Mouse (Mus musculus) frontal cortex, postnatal 36 days (tissue): Measurements from ENCODE around the gene Hectd4.
A peak's percentile ranks its signal among the peaks of the same experiment; 100 is the strongest.
"Not testable (repeated sequence)": the region's sequence is repeated elsewhere in the genome, so short reads cannot be mapped to it uniquely, and the experiment has no call there.

Experiments
- DNase-seq, 2 experiments: peaks; one replicate each; pipeline ENCODE4 v3.0.0; 2022; ENCODE audit warnings: low spot score in 2 of 2

The Hectd4 gene

GRCm38 (mm10) chr5:121206540-121206939, 13.5 kb upstream of the Hectd4 start:
- DNase-seq: no peak

DNA sequence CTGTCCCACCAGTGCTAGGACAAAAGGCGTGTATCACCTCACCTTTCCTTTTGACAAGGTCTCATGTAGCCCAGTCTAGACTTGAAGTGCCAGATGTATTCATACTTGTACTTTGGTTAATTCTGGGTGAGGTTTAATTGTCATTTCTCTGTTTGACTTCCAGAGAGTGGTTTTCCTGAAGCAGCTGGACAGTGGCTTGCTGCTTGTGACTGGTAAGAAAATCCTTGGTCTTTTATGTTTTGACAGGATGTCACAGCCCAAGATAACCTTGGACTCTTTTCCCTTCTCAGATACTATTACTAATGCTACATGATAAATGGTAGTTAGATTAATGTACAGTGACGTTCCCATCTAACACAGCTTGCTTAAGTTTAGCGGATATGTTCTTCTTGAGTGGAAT, 13.0 kb upstream of the Hectd4 start:
- DNase-seq: no peak

DNA sequence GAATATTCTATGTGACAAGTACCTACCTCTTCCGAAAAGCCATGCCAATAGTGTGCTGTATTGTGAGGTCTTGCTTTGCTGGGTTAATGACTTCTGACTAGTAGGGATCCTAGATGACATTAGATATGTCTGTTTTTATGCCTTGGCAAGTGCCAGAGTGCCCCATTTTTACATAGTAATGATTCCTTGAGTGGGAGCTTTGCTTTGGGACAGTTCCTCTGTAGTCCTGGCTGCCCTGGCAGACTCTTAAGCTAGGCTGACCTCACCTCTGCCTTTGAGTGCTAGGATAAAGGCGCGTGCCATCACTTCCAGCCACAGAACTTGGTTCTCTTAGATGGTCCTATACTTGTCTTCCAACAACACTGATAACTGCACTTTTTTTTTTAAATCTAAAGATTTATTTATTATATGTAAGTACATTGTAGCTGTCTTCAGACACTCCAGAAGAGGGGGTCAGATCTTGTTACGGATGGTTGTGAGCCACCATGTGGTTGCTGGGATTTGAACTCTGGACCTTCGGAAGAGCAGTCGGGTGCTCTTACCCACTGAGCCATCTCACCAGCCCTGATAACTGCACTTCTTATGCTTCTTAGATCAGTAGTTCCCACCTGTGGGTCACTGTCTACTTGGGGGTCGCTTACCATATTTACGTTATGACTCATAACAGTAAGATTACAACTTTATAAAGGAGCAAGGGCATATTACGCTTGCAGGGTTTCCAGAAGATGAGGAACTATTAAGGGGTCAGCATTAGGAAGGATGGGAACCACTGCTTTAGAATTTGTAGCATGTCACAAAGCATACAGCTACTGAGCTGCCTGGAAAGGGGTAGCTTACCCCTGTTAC, 10.0 kb upstream of the Hectd4 start:
- DNase-seq: no peak

DNA sequence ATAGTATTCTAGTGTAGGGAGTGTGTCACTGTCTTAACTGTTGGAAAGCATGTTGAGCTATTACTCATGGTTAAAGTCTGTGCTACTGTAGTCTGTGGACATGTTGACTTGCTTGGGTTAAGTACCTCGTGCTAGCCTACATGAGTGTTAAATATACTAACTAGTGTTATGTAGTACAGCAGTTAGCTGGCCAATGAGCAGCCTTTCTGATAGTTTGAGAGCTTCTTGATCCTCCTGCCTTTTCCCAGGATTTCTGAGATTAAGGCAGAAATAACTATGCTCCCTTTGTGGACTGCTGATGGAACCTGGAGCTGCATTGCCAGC, 9.5 kb upstream of the Hectd4 start:
- no peak for DNase-seq

DNA sequence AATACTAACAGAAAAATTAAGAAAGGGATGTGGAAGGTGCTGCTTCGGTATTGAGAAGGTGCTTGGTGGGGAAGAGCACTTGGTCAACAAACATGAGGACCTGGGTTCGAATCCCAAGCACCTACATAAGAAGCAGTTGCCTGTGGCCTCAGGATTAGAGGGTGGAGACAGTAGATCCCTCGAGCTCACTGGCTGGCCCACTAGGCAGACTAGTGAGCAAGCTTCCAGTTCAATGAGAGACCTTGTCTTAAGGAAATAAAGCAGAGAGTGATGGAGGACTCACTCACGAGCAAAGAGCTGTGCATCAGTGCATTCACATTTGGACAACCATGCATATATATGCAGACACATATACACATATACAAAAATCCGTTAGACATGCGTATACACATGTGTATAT, 7.9 kb upstream of the Hectd4 start:
- DNase-seq: no peak

GRCm38 (mm10) chr5:121214707-121215106, 5.3 kb upstream of the Hectd4 start:
- DNase-seq: no peak

- peak; percentile 67 to 87 for DNase-seq
Observed at GRCm38 (mm10) chr5:121215380-121216125, 4.5 kb upstream of the Hectd4 start.

DNA sequence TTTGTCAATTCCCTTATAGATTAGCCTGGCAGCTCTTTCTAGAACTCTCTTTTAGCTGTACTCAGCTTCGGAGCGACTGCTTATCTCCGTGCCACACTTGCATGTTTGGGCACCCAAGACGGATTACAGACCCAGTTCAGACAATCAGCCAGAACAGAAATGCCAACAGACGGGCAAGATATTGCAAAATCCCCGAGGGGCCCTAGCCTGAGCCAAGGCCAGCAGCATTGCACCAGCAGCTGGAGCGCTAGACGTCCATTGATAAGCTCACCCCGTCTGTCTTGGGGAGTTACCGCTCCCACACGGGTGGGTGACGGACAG, 3.9 kb upstream of the Hectd4 start:
- no peak for DNase-seq

DNA sequence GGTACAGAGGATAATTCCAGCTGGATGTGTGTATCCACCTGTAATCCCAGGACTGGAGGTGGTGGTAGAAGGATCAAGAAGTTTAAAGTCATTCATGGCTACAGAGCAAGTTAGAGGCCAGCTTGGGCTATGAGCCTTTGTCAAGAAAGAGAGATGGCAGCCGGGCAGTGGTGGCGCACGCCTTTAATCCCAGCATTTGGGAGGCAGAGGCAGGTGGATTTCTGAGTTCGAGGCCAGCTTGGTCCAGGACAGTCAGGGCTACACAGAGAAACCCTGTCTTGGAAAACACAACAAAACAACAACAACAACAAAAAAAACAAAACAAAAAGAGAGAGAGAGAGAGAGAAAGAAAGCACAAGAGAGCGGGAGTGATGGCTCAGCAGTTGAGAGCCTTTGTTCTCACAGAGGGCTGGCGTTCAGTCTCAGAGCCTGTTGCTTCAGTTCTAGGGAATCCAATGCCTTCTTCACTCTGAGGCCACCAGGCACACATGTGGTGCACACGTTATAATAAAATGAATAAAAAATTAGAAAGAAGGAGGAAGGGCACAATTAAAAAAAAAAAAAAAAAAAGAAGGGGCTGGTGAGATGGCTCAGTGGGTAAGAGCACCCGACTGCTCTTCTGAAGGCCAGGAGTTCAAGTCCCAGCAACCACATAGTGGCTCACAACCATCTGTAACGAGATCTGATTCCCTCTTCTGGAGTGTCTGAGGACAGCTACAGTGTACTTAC, 3.3 kb upstream of the Hectd4 start:
- not testable (repeated sequence) for DNase-seq

- no peak for DNase-seq
Observed at GRCm38 (mm10) chr5:121217313-121217634, 2.7 kb upstream of the Hectd4 start.

DNA sequence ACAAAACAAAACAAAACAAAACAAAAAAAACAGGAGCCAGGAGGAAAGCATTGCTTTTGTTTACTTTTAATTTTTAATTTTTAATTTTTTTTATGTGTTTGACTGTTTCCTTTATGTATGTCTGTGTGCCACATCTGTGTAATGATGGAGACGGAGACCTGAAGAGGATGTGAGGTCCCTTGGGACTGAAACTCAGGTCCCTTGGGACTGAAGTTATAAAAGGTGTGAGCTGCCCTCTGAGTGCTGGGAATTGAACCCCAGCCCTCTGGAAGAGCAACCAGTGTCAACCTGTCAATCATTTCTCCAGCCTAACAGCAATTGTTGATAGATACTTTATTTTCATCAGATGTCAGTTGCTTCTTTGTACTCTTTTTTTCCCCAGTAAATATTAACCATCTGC, 829 bp upstream of the Hectd4 start:
- DNase-seq: no peak

DNA sequence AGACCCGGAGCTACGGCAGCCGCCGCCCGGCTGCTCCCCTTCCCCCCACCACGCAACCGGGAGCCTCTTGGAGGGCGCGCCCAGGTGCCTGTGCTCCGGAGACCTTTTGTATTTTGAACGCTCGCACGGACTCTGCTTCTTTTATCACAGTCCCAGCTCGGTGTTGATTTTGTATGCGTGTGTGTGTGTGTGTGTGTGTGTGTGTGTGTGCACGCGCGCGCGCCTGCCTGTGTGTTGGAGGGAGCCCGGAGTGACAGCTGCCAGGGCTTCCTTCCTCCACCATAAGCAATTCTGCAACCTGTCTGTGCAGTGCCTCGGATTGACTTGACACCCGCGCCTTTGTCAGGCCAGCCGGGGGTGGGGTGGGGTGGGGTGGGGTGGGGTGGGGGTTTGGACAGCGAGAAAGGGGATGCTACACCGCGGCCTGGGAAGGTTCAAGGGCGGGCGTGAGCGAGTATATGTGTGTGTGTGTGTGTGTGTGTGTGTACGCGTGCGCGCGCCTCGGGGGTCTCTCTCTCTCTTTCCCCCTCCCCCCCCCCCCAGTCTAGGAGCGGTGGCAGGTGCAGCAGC, 798 bp downstream of the Hectd4 start:
- DNase-seq: no peak

GRCm38 (mm10) chr5:121221328-121221850, 1.4 kb downstream of the Hectd4 start:
- DNase-seq: no peak

DNA sequence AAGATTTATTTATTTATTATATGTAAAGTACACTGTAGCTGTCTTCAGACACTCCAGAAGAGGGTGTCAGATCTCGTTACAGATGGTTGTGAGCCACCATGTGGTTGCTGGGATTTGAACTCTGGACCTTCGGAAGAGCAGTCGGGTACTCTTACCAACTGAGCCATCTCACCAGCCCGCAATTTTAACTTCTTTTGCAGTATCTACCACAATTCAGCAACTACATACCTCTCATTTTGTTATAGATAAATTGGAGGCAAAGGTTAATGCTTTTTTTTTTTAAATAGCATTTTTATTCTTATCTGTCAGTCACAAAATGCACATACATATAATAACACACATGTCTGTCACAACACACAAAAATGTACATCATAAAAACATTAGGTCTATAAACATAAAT, 4.0 kb downstream of the Hectd4 start:
- not testable (repeated sequence) for DNase-seq

- peak in 1 of 2 experiments; percentile 32 for DNase-seq
Observed at GRCm38 (mm10) chr5:121224856-121225255, 4.8 kb downstream of the Hectd4 start.

DNA sequence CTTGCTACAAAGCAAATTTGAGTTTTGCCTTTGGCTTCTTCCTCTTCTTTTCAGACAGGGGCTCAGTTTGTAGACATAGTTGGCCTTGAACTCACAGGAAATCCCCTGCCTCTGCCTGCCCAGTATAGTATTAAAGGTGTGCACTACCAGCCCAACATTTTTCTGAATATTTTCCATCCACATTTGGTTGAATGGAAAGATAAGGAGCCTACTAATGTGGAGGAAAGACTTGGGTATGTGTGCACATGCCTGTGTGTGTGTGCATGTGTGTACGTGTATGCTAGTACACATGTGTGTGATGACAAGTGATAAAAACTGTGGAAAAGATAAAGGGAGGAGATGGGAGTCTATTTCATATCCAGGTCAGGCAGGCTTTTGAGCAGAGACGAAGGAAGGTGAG, 5.8 kb downstream of the Hectd4 start:
- no peak for DNase-seq

GRCm38 (mm10) chr5:121226406-121226805, 6.4 kb downstream of the Hectd4 start:
- DNase-seq: no peak

- no peak for DNase-seq
Observed at GRCm38 (mm10) chr5:121226845-121227244, 6.8 kb downstream of the Hectd4 start.

DNA sequence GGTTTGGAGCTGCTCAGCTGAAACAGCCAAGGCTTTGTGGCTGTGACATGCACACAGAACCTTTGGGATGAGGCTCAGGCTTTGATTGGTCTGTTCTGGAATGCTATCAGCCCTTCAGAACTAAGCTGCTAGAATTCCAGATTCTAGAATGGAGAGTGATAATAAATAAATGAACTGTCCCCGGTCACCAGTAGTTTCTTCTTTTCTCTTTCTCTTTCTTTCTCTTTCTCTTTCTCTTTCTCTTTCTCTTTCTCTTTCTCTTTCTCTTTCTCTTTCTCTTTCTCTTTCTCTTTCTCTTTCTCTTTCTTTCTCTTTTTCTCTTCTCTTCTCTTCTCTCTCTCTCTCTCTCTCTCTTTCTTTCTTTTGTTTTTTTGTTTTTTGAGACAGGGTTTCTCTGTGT, 7.3 kb downstream of the Hectd4 start:
- DNase-seq: not testable (repeated sequence)

GRCm38 (mm10) chr5:121229182-121229581, 9.2 kb downstream of the Hectd4 start:
- DNase-seq: no peak

GRCm38 (mm10) chr5:121230811-121231210, 10.8 kb downstream of the Hectd4 start:
- DNase-seq: no peak

DNA sequence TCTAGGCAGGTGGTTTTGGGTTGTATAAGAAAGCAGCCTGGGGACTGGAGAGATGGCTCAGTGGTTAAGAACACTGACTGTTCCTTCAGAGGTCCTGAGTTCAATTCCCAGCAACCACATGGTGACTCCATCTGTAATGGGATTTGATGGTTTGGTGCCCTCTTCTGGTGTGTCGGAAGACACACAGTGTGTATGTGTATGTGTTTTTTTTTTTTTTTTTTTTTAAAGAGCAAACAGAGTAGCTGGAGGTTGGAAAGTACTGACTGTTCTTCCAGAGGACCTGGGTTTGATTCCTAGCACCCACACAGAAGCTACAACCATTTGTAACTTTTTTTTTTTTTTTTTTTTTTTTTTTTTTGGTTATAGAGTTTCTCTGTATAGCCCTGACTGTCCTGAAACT, 12.8 kb downstream of the Hectd4 start:
- no peak for DNase-seq
